Mouse (Mus musculus) liver, embryonic 16.5 days (tissue): ENCODE results near the gene Olfr1177-ps. TPM values are rescaled to one million over a fixed set of nuclear protein-coding genes. Genes with fewer than 3 reads are reported as not detected.

Source experiments
- ATAC-seq: fragments of 200-750 bp; cut with Nextera tagmentation; 2 replicates; pipeline ENCODE4 v1.8.0; 2017; ENCODE audit warnings: low read depth, mild to moderate bottlenecking, moderate number of reproducible peaks, moderate library complexity
- H3K27ac ChIP-seq: fragments of 300-500 bp; sonication (generic); 2 replicates; pipeline ENCODE4 v1.5.1; 2014; ENCODE audit warnings: mild to moderate bottlenecking, low read length
- H3K27me3 ChIP-seq: fragments of 300-500 bp; sonication (generic); 2 replicates; pipeline ENCODE4 v1.6.1; 2014; ENCODE audit warnings: low read depth, low read length, mixed read lengths; ENCODE audit not compliant: control insufficient read depth, insufficient read depth
- H3K36me3 ChIP-seq: fragments of 300-500 bp; sonication (generic); 2 replicates; pipeline ENCODE4 v1.6.1; 2014; ENCODE audit warnings: mild to moderate bottlenecking; ENCODE audit not compliant: control insufficient read depth, insufficient read depth
- H3K4me1 ChIP-seq: fragments of 300-500 bp; sonication (generic); 2 replicates; pipeline ENCODE4 v1.6.1; 2014; ENCODE audit warnings: low read depth, low read length, mixed read lengths; ENCODE audit not compliant: control insufficient read depth
- H3K4me2 ChIP-seq: fragments of 300-500 bp; sonication (generic); 2 replicates; pipeline ENCODE4 v1.6.1; 2014; ENCODE audit warnings: low read depth, low read length, mixed read lengths
- H3K4me3 ChIP-seq: fragments of 300-500 bp; sonication (generic); 2 replicates; pipeline ENCODE4 v1.5.1; 2014; ENCODE audit warnings: low read depth, mild to moderate bottlenecking, low read length
- H3K9ac ChIP-seq: fragments of 300-500 bp; sonication (generic); 2 replicates; pipeline ENCODE4 v1.6.1; 2014; ENCODE audit warnings: low read depth, low read length
- H3K9me3 ChIP-seq: fragments of 300-500 bp; sonication (generic); replicated peaks from 2 replicates; pipeline ENCODE4 v1.6.1; 2016; ENCODE audit warnings: low read length; ENCODE audit not compliant: control insufficient read depth
- WGBS: fragments of 180-500 bp; shearing (Covaris S2); extraction: QIAGEN DNeasy Blood & Tissue Kit; methylation state at CpG from one replicate; pipeline ENCODE4 v1.1.7; 2014; ENCODE audit not compliant: insufficient replicate concordance; 5-methylcytosine and 5-hydroxymethylcytosine counted together
- polyA plus RNA-seq: library from polyadenylated mRNA; unstranded; fragments of >200 nt; fragmentation: Nextera tagmentation; extraction: Ambion mirVana; gene quantifications from 2 replicates; pipeline ENCODE4 v1.2.1, GENCODE M21; 2015

The Olfr1177-ps gene
- not detected in 2 replicates for polyA plus RNA-seq

- 56% methylated on average over 1 of the region's 1 CpGs for WGBS
Observed at GRCm38 (mm10) chr2:88346392-88346791, at the start of gene Olfr1177-ps. Gene Olfr1177-ps, minus strand, starts transcription at chr2:88346492.

GRCm38 (mm10) chr2:88386762-88387161, 40.5 kb upstream of the Olfr1177-ps start, which contains the start of gene Olfr1178:
Gene Olfr1178, plus strand, starts transcription at chr2:88387062.
- Histone ChIP-seq H3K27ac (no peak within 1 kb of the TSS), H3K36me3 (no peaks in the 10 kb centered on the region), H3K4me2 (no peak within 1 kb of the TSS), H3K4me3 (no peak within 1 kb of the TSS), H3K4me1 (no peaks in the 10 kb centered on the region), H3K9ac (no peak within 1 kb of the TSS), H3K9me3 (no peaks in the 10 kb centered on the region), H3K27me3 (no peaks in the 10 kb centered on the region)
- no peak for ATAC-seq
- WGBS = 42% methylated on average over 1 of the region's 1 CpGs

More at GRCm38 (mm10) chr2:88346392-88346791, at the start of gene Olfr1177-ps:
- Histone ChIP-seq H3K9me3 (no peaks in the 10 kb centered on the region), H3K27me3 (no peaks in the 10 kb centered on the region), H3K4me3 (no peak within 1 kb of the TSS), H3K4me1 (no peaks in the 10 kb centered on the region), H3K36me3 (no peaks in the 10 kb centered on the region), H3K9ac (no peak within 1 kb of the TSS), H3K27ac (no peak within 1 kb of the TSS), H3K4me2 (no peak within 1 kb of the TSS)
- ATAC-seq = no peak

GRCm38 (mm10) chr2:88356304-88356703, 10.0 kb upstream of the Olfr1177-ps start:
- H3K9ac ChIP-seq = no peak overlapping the region
- H3K27ac ChIP-seq = no peak overlapping the region
- H3K27me3 ChIP-seq = no peaks in the 10 kb centered on the region
- H3K36me3 ChIP-seq = no peaks in the 10 kb centered on the region
- 0% methylated on average over 2 of the region's 2 CpGs for WGBS
- no peak for ATAC-seq
- H3K4me2 ChIP-seq = no peak overlapping the region
- H3K9me3 ChIP-seq = no peaks in the 10 kb centered on the region
- no peak overlapping the region for H3K4me3 ChIP-seq
- no peaks in the 10 kb centered on the region for H3K4me1 ChIP-seq

- no peak for ATAC-seq
- no peaks in the 10 kb centered on the region for H3K9me3 ChIP-seq
- H3K4me1 ChIP-seq = no peaks in the 10 kb centered on the region
- no peak within 1 kb of the TSS for H3K9ac ChIP-seq
- no peak within 1 kb of the TSS for H3K4me2 ChIP-seq
- no peak within 1 kb of the TSS for H3K27ac ChIP-seq
- WGBS = 53% methylated on average over 1 of the region's 1 CpGs
- no peaks in the 10 kb centered on the region for H3K27me3 ChIP-seq
- H3K4me3 ChIP-seq = no peak within 1 kb of the TSS
- no peaks in the 10 kb centered on the region for H3K36me3 ChIP-seq
Observed at GRCm38 (mm10) chr2:88336421-88336820, 9.9 kb downstream of the Olfr1177-ps start, which contains the start of gene Olfr1176. Gene Olfr1176, plus strand, starts transcription at chr2:88336721.

- no peaks in the 10 kb centered on the region for H3K4me1 ChIP-seq
- H3K27me3 ChIP-seq = no peaks in the 10 kb centered on the region
- H3K9ac ChIP-seq = no peak within 1 kb of the TSS
- no peak within 1 kb of the TSS for H3K4me2 ChIP-seq
- 60% methylated on average over 2 of the region's 2 CpGs for WGBS
- H3K27ac ChIP-seq = no peak within 1 kb of the TSS
- H3K36me3 ChIP-seq = no peaks in the 10 kb centered on the region
- no peak for ATAC-seq
- H3K4me3 ChIP-seq = no peak within 1 kb of the TSS
- H3K9me3 ChIP-seq = no peaks in the 10 kb centered on the region
Observed at GRCm38 (mm10) chr2:88327115-88327514, 19.2 kb downstream of the Olfr1177-ps start, which contains the start of gene Olfr1175-ps. Gene Olfr1175-ps, minus strand, starts transcription at chr2:88327215.

GRCm38 (mm10) chr2:88315035-88315434, 31.3 kb downstream of the Olfr1177-ps start, which contains the start of gene Olfr1174-ps:
Gene Olfr1174-ps, minus strand, starts transcription at chr2:88315135.
- H3K4me2 ChIP-seq = no peak within 1 kb of the TSS
- no peak within 1 kb of the TSS for H3K27ac ChIP-seq
- no peak for ATAC-seq
- no peaks in the 10 kb centered on the region for H3K27me3 ChIP-seq
- 73% methylated on average over 4 of the region's 4 CpGs for WGBS
- H3K9ac ChIP-seq = no peak within 1 kb of the TSS
- H3K4me3 ChIP-seq = no peak within 1 kb of the TSS
- H3K36me3 ChIP-seq = no peaks in the 10 kb centered on the region
- no peaks in the 10 kb centered on the region for H3K9me3 ChIP-seq
- no peaks in the 10 kb centered on the region for H3K4me1 ChIP-seq

Other genes starting within 250 kb of the Olfr1177-ps start
- gene Olfr1166, start 218.2 kb downstream of the Olfr1177-ps start, polyA plus RNA-seq = not detected in 2 replicates
- gene Olfr1167, start 191.3 kb downstream of the Olfr1177-ps start, polyA plus RNA-seq = not detected in 2 replicates
- gene Olfr1168, start 164.6 kb downstream of the Olfr1177-ps start, polyA plus RNA-seq = not detected in 2 replicates
- not detected in 2 replicates for gene Olfr1170, start 118.2 kb downstream of the Olfr1177-ps start, polyA plus RNA-seq
- gene Olfr1173, start 66.6 kb downstream of the Olfr1177-ps start, polyA plus RNA-seq = not detected in 2 replicates
- not detected in 2 replicates for gene Olfr1174-ps, start 31.4 kb downstream of the Olfr1177-ps start, polyA plus RNA-seq
- gene Olfr1175-ps, start 19.3 kb downstream of the Olfr1177-ps start, polyA plus RNA-seq = not detected in 2 replicates
- not detected in 2 replicates for gene Olfr1176, start 9.8 kb downstream of the Olfr1177-ps start, polyA plus RNA-seq
- not detected in 2 replicates for gene Olfr1178, start 40.6 kb upstream of the Olfr1177-ps start, polyA plus RNA-seq
- gene Olfr1179, start 60.0 kb upstream of the Olfr1177-ps start, polyA plus RNA-seq = not detected in 2 replicates
- gene Olfr1180, start 72.7 kb upstream of the Olfr1177-ps start, polyA plus RNA-seq = not detected in 2 replicates
- not detected in 2 replicates for gene Olfr1181, start 79.7 kb upstream of the Olfr1177-ps start, polyA plus RNA-seq
- not detected in 2 replicates for gene Gm13757, start 102.6 kb upstream of the Olfr1177-ps start, polyA plus RNA-seq
- gene Olfr1183, start 108.4 kb upstream of the Olfr1177-ps start, polyA plus RNA-seq = not detected in 2 replicates
- gene Olfr1184, start 137.1 kb upstream of the Olfr1177-ps start, polyA plus RNA-seq = not detected in 2 replicates
- gene Olfr1185-ps1, start 146.8 kb upstream of the Olfr1177-ps start, polyA plus RNA-seq = not detected in 2 replicates
- gene Olfr1186, start 172.1 kb upstream of the Olfr1177-ps start, polyA plus RNA-seq = not detected in 2 replicates
- not detected in 2 replicates for gene Olfr1188, start 210.4 kb upstream of the Olfr1177-ps start, polyA plus RNA-seq
- not detected in 2 replicates for gene Olfr1189, start 240.0 kb upstream of the Olfr1177-ps start, polyA plus RNA-seq